Mouse (Mus musculus): Measurements from ENCODE around the gene Sertad1.

GRCm38 (mm10) chr7:27473156-27473834 is 13.4 kb upstream of the Sertad1 start, which contains the start of gene Sertad3:
- TF ChIP-seq CTCF (IDR thresholded peaks at IDR 0.05; ENCODE audit: low read depth, low read length), result no peak
- no peak for TF ChIP-seq POLR2AphosphoS5 (IDR thresholded peaks at IDR 0.05; ENCODE audit: insufficient replicate concordance, low read depth, low read length)
- no peak for TF ChIP-seq GATA1 (IDR thresholded peaks at IDR 0.05; ENCODE audit: borderline replicate concordance, low read length)
- TF ChIP-seq GATA2 (IDR thresholded peaks at IDR 0.05; ENCODE audit: borderline replicate concordance, low read depth, low read length), result no peak

All from G1E (cell line).